Mouse (Mus musculus) thymus, adult 2 months (tissue): Measurements from ENCODE around the gene Btbd8.

Source experiments
- CTCF ChIP-seq: fragments of 200-500 bp; IDR thresholded peaks from 2 replicates; pipeline ENCODE4 v1.5.1; 2012; ENCODE audit warnings: mild to moderate bottlenecking, control low read depth, low read length, moderate library complexity, borderline replicate concordance; ENCODE audit not compliant: control insufficient read depth, poor library complexity, insufficient read depth; ENCODE audit errors: extremely low read depth
- POLR2A ChIP-seq: fragments of 200-500 bp; IDR thresholded peaks from 2 replicates; pipeline ENCODE4 v1.6.1; 2012; ENCODE audit warnings: mild to moderate bottlenecking, low read length, control low read depth, moderate library complexity; ENCODE audit not compliant: control insufficient read depth, poor library complexity, insufficient read depth; ENCODE audit errors: extremely low read depth

DNA sequence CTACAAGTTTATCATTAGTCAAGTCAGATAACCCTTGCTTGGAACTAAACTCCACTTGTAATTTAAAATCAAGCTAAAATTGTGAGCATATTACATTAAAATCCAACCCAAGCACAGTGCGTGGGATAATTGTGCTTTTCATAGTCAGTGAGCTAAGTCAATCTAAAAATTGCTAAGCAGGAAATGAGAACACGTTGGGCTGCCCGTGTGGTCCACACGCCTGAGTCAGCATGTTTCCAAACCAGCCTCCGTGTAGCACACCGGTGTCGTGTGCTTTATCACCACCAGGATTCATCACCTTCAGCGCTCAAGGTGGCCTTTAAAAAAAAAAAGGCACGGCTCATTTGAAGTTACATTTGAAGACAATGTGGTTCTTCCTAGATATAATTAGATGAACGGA lies 86.5 kb downstream of the Btbd8 start:
- TF ChIP-seq CTCF = no peak
- TF ChIP-seq POLR2A = no peak
